Mouse (Mus musculus): ENCODE data around the gene Osbpl9. TPM values are rescaled to one million over a fixed set of nuclear protein-coding genes. Genes with fewer than 3 reads are reported as not detected.

Gene Osbpl9
- polyA plus RNA-seq, 1 experiment from 2014 or later = 48.3 TPM

GRCm38 (mm10) chr4:109204416-109204815 lies 2.3 kb upstream of the Osbpl9 start:
- H3K4me3 ChIP-seq = no peak overlapping the region
- H3K4me2 ChIP-seq = no peak overlapping the region
- no peaks in the 10 kb centered on the region for H3K36me3 ChIP-seq
- ATAC-seq (ENCODE audit: insufficient number of reproducible peaks, low FRiP score) = no peak
- no peaks in the 10 kb centered on the region for H3K27me3 ChIP-seq (replicated peaks)
- WGBS = 66% methylated on average over 1 of the region's 1 CpGs
- H3K9me3 ChIP-seq (replicated peaks) = no peaks in the 10 kb centered on the region
- peaks cover 10% of the 10 kb centered on the region for H3K4me1 ChIP-seq (replicated peaks)
- no peak overlapping the region for H3K27ac ChIP-seq (ENCODE audit: poor library complexity, severe bottlenecking)
- H3K9ac ChIP-seq = no peak overlapping the region

GRCm38 (mm10) chr4:109203931-109204330 lies 1.9 kb upstream of the Osbpl9 start:
- 71% methylated on average over 1 of the region's 1 CpGs for WGBS
- H3K27ac ChIP-seq (ENCODE audit: poor library complexity, severe bottlenecking) = no peak overlapping the region
- H3K36me3 ChIP-seq = no peaks in the 10 kb centered on the region; the same call in 1 of the 2 replicates
- peaks cover 10% of the 10 kb centered on the region for H3K4me1 ChIP-seq (replicated peaks)
- no peak overlapping the region for H3K4me3 ChIP-seq
- H3K4me2 ChIP-seq = no peak overlapping the region
- ATAC-seq (ENCODE audit: insufficient number of reproducible peaks, low FRiP score) = no peak
- no peak overlapping the region for H3K9ac ChIP-seq
- no peaks in the 10 kb centered on the region for H3K9me3 ChIP-seq (replicated peaks)
- H3K27me3 ChIP-seq (replicated peaks) = no peaks in the 10 kb centered on the region

- Histone ChIP-seq H3K9ac (no peak overlapping the region), H3K27ac (ENCODE audit: poor library complexity, severe bottlenecking) (no peak overlapping the region), H3K27me3 (replicated peaks) (no peaks in the 10 kb centered on the region), H3K9me3 (replicated peaks) (no peaks in the 10 kb centered on the region), H3K36me3 (peaks cover 4% of the 10 kb centered on the region; the same call in 1 of the 2 replicates), H3K4me3 (no peak overlapping the region), H3K4me1 (replicated peaks) (peaks cover 16% of the 10 kb centered on the region), H3K4me2 (no peak overlapping the region)
- 94% methylated on average over 4 of the region's 4 CpGs for WGBS
- no peak for ATAC-seq (ENCODE audit: insufficient number of reproducible peaks, low FRiP score)
Observed at GRCm38 (mm10) chr4:109199069-109199468, 3.0 kb downstream of the Osbpl9 start.

- H3K27ac ChIP-seq (ENCODE audit: poor library complexity, severe bottlenecking) = 0 out of 2 replicates have a peak overlapping the region, but pooled peaks have one; percentile 1
- H3K4me2 ChIP-seq = no peak overlapping the region
- no peaks in the 10 kb centered on the region for H3K27me3 ChIP-seq (replicated peaks)
- no peak for ATAC-seq (ENCODE audit: insufficient number of reproducible peaks, low FRiP score)
- H3K4me3 ChIP-seq = no peak overlapping the region
- H3K9me3 ChIP-seq (replicated peaks) = no peaks in the 10 kb centered on the region
- WGBS = 68% methylated on average over 7 of the region's 7 CpGs
- peaks cover 22% of the 10 kb centered on the region for H3K4me1 ChIP-seq (replicated peaks)
- peaks cover 4% of the 10 kb centered on the region; the same call in 1 of the 2 replicates for H3K36me3 ChIP-seq
- H3K9ac ChIP-seq = no peak overlapping the region
Observed at GRCm38 (mm10) chr4:109195900-109196629, 6.0 kb downstream of the Osbpl9 start.

- ATAC-seq (ENCODE audit: insufficient number of reproducible peaks, low FRiP score) = no peak
- no peak overlapping the region for H3K4me3 ChIP-seq
- no peaks in the 10 kb centered on the region for H3K9me3 ChIP-seq (replicated peaks)
- H3K36me3 ChIP-seq = 0 out of 2 replicates have a peak, but pooled peaks cover 4% of the 10 kb centered on the region
- peaks cover 19% of the 10 kb centered on the region for H3K4me1 ChIP-seq (replicated peaks)
- 79% methylated on average over 5 of the region's 5 CpGs for WGBS
- no peak overlapping the region for H3K9ac ChIP-seq
- H3K4me2 ChIP-seq = no peak overlapping the region
- no peaks in the 10 kb centered on the region for H3K27me3 ChIP-seq (replicated peaks)
- no peak overlapping the region for H3K27ac ChIP-seq (ENCODE audit: poor library complexity, severe bottlenecking)
Observed at GRCm38 (mm10) chr4:109193886-109194285, 8.2 kb downstream of the Osbpl9 start.

- WGBS = 46% methylated on average over 10 of the region's 10 CpGs
Observed at GRCm38 (mm10) chr4:109191598-109191997, 10.5 kb downstream of the Osbpl9 start.

GRCm38 (mm10) chr4:109185616-109186405 lies 16.3 kb downstream of the Osbpl9 start:
- no peaks in the 10 kb centered on the region; the same call in 1 of the 2 replicates for H3K4me1 ChIP-seq (replicated peaks)
- no peaks in the 10 kb centered on the region for H3K27me3 ChIP-seq (replicated peaks)
- no peak for ATAC-seq (ENCODE audit: insufficient number of reproducible peaks, low FRiP score)
- 76% methylated on average over 8 of the region's 8 CpGs for WGBS
- no peak overlapping the region for H3K27ac ChIP-seq (ENCODE audit: poor library complexity, severe bottlenecking)
- H3K4me3 ChIP-seq = no peak overlapping the region
- no peaks in the 10 kb centered on the region for H3K9me3 ChIP-seq (replicated peaks)
- no peak overlapping the region for H3K9ac ChIP-seq
- H3K4me2 ChIP-seq = no peak overlapping the region
- no peaks in the 10 kb centered on the region for H3K36me3 ChIP-seq

More at GRCm38 (mm10) chr4:109191598-109191997, 10.5 kb downstream of the Osbpl9 start:
- no peak for ATAC-seq (ENCODE audit: insufficient number of reproducible peaks, low FRiP score)
- Histone ChIP-seq H3K9ac (0 out of 2 replicates have a peak overlapping the region, but pooled peaks have one; percentile 18), H3K4me1 (replicated peaks) (peaks cover 16% of the 10 kb centered on the region), H3K4me2 (peak overlapping the region; percentile 49), H3K9me3 (replicated peaks) (no peaks in the 10 kb centered on the region), H3K27me3 (replicated peaks) (no peaks in the 10 kb centered on the region), H3K4me3 (0 out of 2 replicates have a peak overlapping the region, but pooled peaks have one; percentile 8), H3K27ac (ENCODE audit: poor library complexity, severe bottlenecking) (peak overlapping the region; percentile 33; the same call in 1 of the 2 replicates), H3K36me3 (no peaks in the 10 kb centered on the region)

GRCm38 (mm10) chr4:109175677-109176076 lies 26.4 kb downstream of the Osbpl9 start:
- Histone ChIP-seq H3K4me1 (replicated peaks) (peaks cover 21% of the 10 kb centered on the region), H3K9ac (no peak overlapping the region), H3K27me3 (replicated peaks) (no peaks in the 10 kb centered on the region), H3K27ac (ENCODE audit: poor library complexity, severe bottlenecking) (no peak overlapping the region), H3K36me3 (no peaks in the 10 kb centered on the region; the same call in 1 of the 2 replicates), H3K4me3 (no peak overlapping the region), H3K4me2 (no peak overlapping the region), H3K9me3 (replicated peaks) (no peaks in the 10 kb centered on the region)
- ATAC-seq (ENCODE audit: insufficient number of reproducible peaks, low FRiP score) = no peak

GRCm38 (mm10) chr4:109173775-109174440 lies 28.2 kb downstream of the Osbpl9 start:
- H3K27ac ChIP-seq (ENCODE audit: poor library complexity, severe bottlenecking) = no peak overlapping the region
- no peak overlapping the region for H3K4me3 ChIP-seq
- no peaks in the 10 kb centered on the region for H3K27me3 ChIP-seq (replicated peaks)
- no peaks in the 10 kb centered on the region; the same call in 1 of the 2 replicates for H3K36me3 ChIP-seq
- peaks cover 21% of the 10 kb centered on the region for H3K4me1 ChIP-seq (replicated peaks)
- H3K9me3 ChIP-seq (replicated peaks) = no peaks in the 10 kb centered on the region
- WGBS = 45% methylated on average over 7 of the region's 7 CpGs
- no peak overlapping the region for H3K4me2 ChIP-seq
- no peak for ATAC-seq (ENCODE audit: insufficient number of reproducible peaks, low FRiP score)
- H3K9ac ChIP-seq = no peak overlapping the region

- ATAC-seq (ENCODE audit: insufficient number of reproducible peaks, low FRiP score) = no peak
- Histone ChIP-seq H3K36me3 (no peaks in the 10 kb centered on the region; the same call in 1 of the 2 replicates), H3K9ac (no peak overlapping the region), H3K27ac (ENCODE audit: poor library complexity, severe bottlenecking) (no peak overlapping the region), H3K27me3 (replicated peaks) (no peaks in the 10 kb centered on the region), H3K4me3 (no peak overlapping the region), H3K4me1 (replicated peaks) (peaks cover 21% of the 10 kb centered on the region), H3K9me3 (replicated peaks) (no peaks in the 10 kb centered on the region), H3K4me2 (no peak overlapping the region)
- 85% methylated on average over 4 of the region's 4 CpGs for WGBS
Observed at GRCm38 (mm10) chr4:109173369-109173768, 28.7 kb downstream of the Osbpl9 start.

Data from heart, embryonic 12.5 days (tissue).